Mouse (Mus musculus) megakaryocyte, embryonic 14.5 days (primary cell): ENCODE data around the gene Itgb3bp.

ENCODE experiments used
- FLI1 ChIP-seq: IDR thresholded peaks from 2 replicates; pipeline ENCODE4 v1.6.1; 2012; ENCODE audit warnings: low read length, inconsistent platforms, mixed read lengths
- GATA1 ChIP-seq: IDR thresholded peaks from 3 replicates; pipeline ENCODE4 v1.6.1; 2012; ENCODE audit warnings: mixed read lengths, low read length, inconsistent platforms, borderline replicate concordance

- TF ChIP-seq GATA1 (no peak), FLI1 (no peak)
Measured at GRCm38 (mm10) chr4:99724331-99724730, 205.3 kb downstream of the Itgb3bp start.
